In genomic region chr3:5077956-5078355, GRCm38 (mm10) we compare ENCODE assay signal across 23 mouse cellular contexts.
DNase-seq lines count a peak whose midpoint lies in the region; ATAC-seq and TF ChIP-seq lines count a peak whose summit lies in the region.
"Had no signal": no experiment of that assay in that cellular context is flagged by ENCODE, and none has a peak within 500 bp of the region (broad histone marks: within the 10 kb centered on the region; RNA-seq: fewer than 3 reads in every experiment).

No protein-coding gene starts in this region.

- no peak for ATAC-seq in kidney, postnatal 0 days (replicated peaks; ENCODE audit: low FRiP score, low read depth)
- ATAC-seq in kidney, embryonic 16.5 days (ENCODE audit: low FRiP score, low TSS enrichment), result no peak
- ATAC-seq in limb, embryonic 14.5 days (ENCODE audit: low FRiP score, low read depth), result no peak
- ATAC-seq in embryonic facial prominence, embryonic 14.5 days (ENCODE audit: low read depth), result 0 out of 2 replicates have a peak, but pooled peaks have one; percentile 26
- ATAC-seq: activated CD4-positive, CD25-positive, alpha-beta regulatory T cell, adult 4 months; forebrain, embryonic 13.5 days; forebrain, postnatal 0 days; intestine, embryonic 16.5 days; Patski had no signal

- WGBS in kidney, postnatal 0 days, result 42% methylated on average over 2 of the region's 2 CpGs
- 67% methylated on average over 2 of the region's 2 CpGs for WGBS in kidney, embryonic 16.5 days
- 23% methylated on average over 2 of the region's 2 CpGs for WGBS in limb, embryonic 14.5 days
- WGBS in limb, embryonic 10.5 days, result 21% methylated on average over 2 of the region's 2 CpGs
- 29% methylated on average over 2 of the region's 2 CpGs for WGBS in embryonic facial prominence, embryonic 14.5 days

- H3K4me2 ChIP-seq in kidney, postnatal 0 days (ENCODE audit: low read length), result no peak overlapping the region
- H3K4me2 ChIP-seq in kidney, embryonic 16.5 days (replicated peaks; ENCODE audit: low read depth, low read length), result no peak overlapping the region
- no peak overlapping the region for H3K4me2 ChIP-seq in limb, embryonic 14.5 days (replicated peaks; ENCODE audit: low read depth, low read length, severe bottlenecking)
- no peak overlapping the region for H3K4me2 ChIP-seq in embryonic facial prominence, embryonic 14.5 days (ENCODE audit: low read depth, low read length)
- H3K4me2 ChIP-seq: embryonic facial prominence, embryonic 13.5 days; forebrain, embryonic 13.5 days; heart, embryonic 11.5 days; heart, embryonic 15.5 days; hindbrain, embryonic 15.5 days had no signal

- no peaks in the 10 kb centered on the region for H3K9me3 ChIP-seq in kidney, postnatal 0 days (replicated peaks; ENCODE audit: low read length)
- H3K9me3 ChIP-seq in kidney, embryonic 16.5 days (ENCODE audit: low read length), result peaks cover 3% of the 10 kb centered on the region; the same call in 1 of the 2 replicates
- H3K9me3 ChIP-seq in limb, embryonic 14.5 days (ENCODE audit: control insufficient read depth, low read length), result no peaks in the 10 kb centered on the region
- 0 out of 2 replicates have a peak, but pooled peaks cover 2% of the 10 kb centered on the region for H3K9me3 ChIP-seq in limb, embryonic 10.5 days (replicated peaks)
- peaks cover 8% of the 10 kb centered on the region; the same call in 1 of the 2 replicates for H3K9me3 ChIP-seq in embryonic facial prominence, embryonic 14.5 days (ENCODE audit: control insufficient read depth, low read length)
- H3K9me3 ChIP-seq: forebrain, embryonic 13.5 days; heart, embryonic 15.5 days; hindbrain, embryonic 15.5 days had no signal

- no peak overlapping the region for H3K27ac ChIP-seq in kidney, postnatal 0 days
- no peak overlapping the region for H3K27ac ChIP-seq in kidney, embryonic 16.5 days (ENCODE audit: low read length)
- no peak overlapping the region for H3K27ac ChIP-seq in limb, embryonic 14.5 days (replicated peaks; ENCODE audit: low read depth, low read length)
- H3K27ac ChIP-seq in limb, embryonic 10.5 days, result no peak overlapping the region
- H3K27ac ChIP-seq in embryonic facial prominence, embryonic 14.5 days (replicated peaks; ENCODE audit: low read depth, low read length), result no peak overlapping the region
- H3K27ac ChIP-seq: embryonic facial prominence, embryonic 13.5 days; forebrain, embryonic 13.5 days; heart, embryonic 15.5 days; hindbrain, embryonic 10.5 days; hindbrain, embryonic 15.5 days had no signal

- H3K9ac ChIP-seq in kidney, postnatal 0 days (ENCODE audit: low read depth, low read length), result no peak overlapping the region
- no peak overlapping the region for H3K9ac ChIP-seq in kidney, embryonic 16.5 days (replicated peaks; ENCODE audit: low read length)
- H3K9ac ChIP-seq in limb, embryonic 14.5 days (ENCODE audit: low read depth, low read length, severe bottlenecking), result no peak overlapping the region
- H3K9ac ChIP-seq in embryonic facial prominence, embryonic 14.5 days (ENCODE audit: low read depth, low read length), result no peak overlapping the region
- H3K9ac ChIP-seq: embryonic facial prominence, embryonic 13.5 days; forebrain, embryonic 13.5 days; forebrain, postnatal 0 days; heart, embryonic 15.5 days; hindbrain, embryonic 15.5 days had no signal

- DNase-seq in embryo, embryonic 10.5 days (ENCODE audit: low spot score), result peak; percentile 17
- no peak for DNase-seq in embryo, embryonic 11 days
- peak; percentile 45 for DNase-seq in kidney, postnatal 0 days (ENCODE audit: low spot score)
- peak; percentile 56 for DNase-seq in limb, embryonic 14.5 days (ENCODE audit: low spot score)
- DNase-seq in limb, embryonic 10.5 days (ENCODE audit: low spot score), result no peak
- peak; percentile 88 for DNase-seq in embryonic facial prominence, embryonic 14.5 days (ENCODE audit: low spot score)
- no peak for DNase-seq in layer of hippocampus, adult 8-10 months (ENCODE audit: low spot score in 2 of 2)
- DNase-seq: adrenal gland, adult 2 months; adrenal gland, postnatal 25 days; cerebellum, adult 2 months; cerebellum, postnatal 10 days; forebrain, postnatal 0 days; gastrocnemius, postnatal 25 days had no signal

- H3K36me3 ChIP-seq in kidney, postnatal 0 days (ENCODE audit: insufficient read depth, low read length), result no peaks in the 10 kb centered on the region
- H3K36me3 ChIP-seq in kidney, embryonic 16.5 days (ENCODE audit: insufficient read depth, low read length), result no peaks in the 10 kb centered on the region
- no peaks in the 10 kb centered on the region for H3K36me3 ChIP-seq in limb, embryonic 14.5 days (ENCODE audit: control insufficient read depth, insufficient read depth, low read length)
- H3K36me3 ChIP-seq in limb, embryonic 10.5 days, result no peaks in the 10 kb centered on the region
- no peaks in the 10 kb centered on the region for H3K36me3 ChIP-seq in embryonic facial prominence, embryonic 14.5 days (ENCODE audit: control insufficient read depth, insufficient read depth, low read length)
- H3K36me3 ChIP-seq: embryonic facial prominence, embryonic 13.5 days; heart, embryonic 15.5 days; hindbrain, embryonic 10.5 days; hindbrain, embryonic 15.5 days had no signal

- H3K4me1 ChIP-seq in kidney, postnatal 0 days (replicated peaks; ENCODE audit: insufficient read depth, low read length), result no peaks in the 10 kb centered on the region
- H3K4me1 ChIP-seq in kidney, embryonic 16.5 days (ENCODE audit: insufficient read depth, low read length), result no peaks in the 10 kb centered on the region
- no peaks in the 10 kb centered on the region for H3K4me1 ChIP-seq in limb, embryonic 14.5 days (ENCODE audit: control insufficient read depth, insufficient read depth, low read length)
- no peaks in the 10 kb centered on the region for H3K4me1 ChIP-seq in limb, embryonic 10.5 days
- H3K4me1 ChIP-seq in embryonic facial prominence, embryonic 14.5 days (ENCODE audit: control insufficient read depth, insufficient read depth, low read length), result no peaks in the 10 kb centered on the region
- H3K4me1 ChIP-seq: embryonic facial prominence, embryonic 13.5 days; forebrain, embryonic 13.5 days; heart, embryonic 15.5 days; hindbrain, embryonic 10.5 days; hindbrain, embryonic 15.5 days had no signal

- TF ChIP-seq POLR2A in limb, embryonic 14.5 days (IDR thresholded peaks at IDR 0.05; ENCODE audit: borderline replicate concordance, extremely low read depth, insufficient read depth, insufficient read length), result no peak

- TF ChIP-seq CTCF in kidney, postnatal 0 days (IDR thresholded peaks at IDR 0.05; ENCODE audit: low read depth), result no peak

- no peak overlapping the region for H3K4me3 ChIP-seq in kidney, postnatal 0 days (replicated peaks; ENCODE audit: low read depth, low read length)
- no peak overlapping the region for H3K4me3 ChIP-seq in kidney, embryonic 16.5 days (ENCODE audit: low read length)
- no peak overlapping the region for H3K4me3 ChIP-seq in limb, embryonic 14.5 days (replicated peaks; ENCODE audit: low read length)
- H3K4me3 ChIP-seq in limb, embryonic 10.5 days, result no peak overlapping the region
- no peak overlapping the region for H3K4me3 ChIP-seq in embryonic facial prominence, embryonic 14.5 days (ENCODE audit: low read depth, low read length)
- H3K4me3 ChIP-seq: embryonic facial prominence, embryonic 13.5 days; forebrain, embryonic 13.5 days; heart, embryonic 15.5 days; hindbrain, embryonic 10.5 days; hindbrain, embryonic 15.5 days had no signal

- no peaks in the 10 kb centered on the region for H3K27me3 ChIP-seq in kidney, postnatal 0 days (ENCODE audit: insufficient read depth, low read length)
- no peaks in the 10 kb centered on the region for H3K27me3 ChIP-seq in kidney, embryonic 16.5 days (ENCODE audit: insufficient read depth, low read length)
- H3K27me3 ChIP-seq in limb, embryonic 14.5 days (ENCODE audit: control insufficient read depth, insufficient read depth, low read length), result no peaks in the 10 kb centered on the region
- no peaks in the 10 kb centered on the region for H3K27me3 ChIP-seq in limb, embryonic 10.5 days (ENCODE audit: low read depth, poor library complexity, severe bottlenecking)
- no peaks in the 10 kb centered on the region for H3K27me3 ChIP-seq in embryonic facial prominence, embryonic 14.5 days (replicated peaks; ENCODE audit: control insufficient read depth, insufficient read depth, low read length)
- H3K27me3 ChIP-seq: embryonic facial prominence, embryonic 13.5 days; forebrain, embryonic 13.5 days; heart, embryonic 15.5 days; hindbrain, embryonic 15.5 days; Patski had no signal

Comparison
In these comparisons a context has a peak if more than half of its experiments do, and no peak if none do; other contexts are left out.
1. DNase-seq: peak in embryo, embryonic 10.5 days (single experiment), kidney, postnatal 0 days (single experiment), limb, embryonic 14.5 days (single experiment) and embryonic facial prominence, embryonic 14.5 days (single experiment); none in embryo, embryonic 11 days (single experiment), limb, embryonic 10.5 days (single experiment) and layer of hippocampus, adult 8-10 months (0 of 2).